Mouse (Mus musculus): Measurements from ENCODE around the gene Hoxb3. TPM values are rescaled to one million over a fixed set of nuclear protein-coding genes. Genes with fewer than 3 reads are reported as not detected.

Hoxb3 gene
- total RNA-seq, 1 experiment from 2014 or later: 1.8 TPM

DNA sequence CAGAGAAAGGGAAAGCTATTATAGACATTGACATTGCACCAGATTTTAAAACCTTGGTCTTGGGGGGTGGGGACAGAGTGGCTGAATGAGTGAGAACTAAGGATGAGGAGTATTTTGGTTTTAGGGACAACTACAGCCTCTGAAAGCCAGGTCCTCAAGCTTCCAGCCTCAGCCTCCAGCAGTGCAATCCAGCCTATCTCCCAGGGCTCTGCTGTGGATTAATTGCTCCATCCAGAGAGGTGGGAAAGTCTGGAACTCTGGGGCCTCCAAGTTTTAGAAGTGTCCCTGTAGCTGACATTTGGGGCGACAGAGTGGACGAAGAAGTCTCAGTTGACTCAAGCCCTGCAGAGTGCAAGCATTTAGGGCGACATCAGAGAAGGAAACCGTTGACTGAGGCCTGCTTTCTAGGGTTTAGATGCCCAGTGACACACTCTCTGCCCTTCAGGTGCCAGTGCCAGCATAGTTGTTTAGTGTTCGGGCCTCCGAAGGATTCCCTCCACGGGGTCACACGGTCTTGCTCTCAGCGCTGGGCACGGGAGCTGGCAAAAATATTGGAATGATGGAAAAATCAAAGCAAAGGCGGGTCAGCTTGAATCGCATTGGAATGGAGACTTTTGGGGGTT is 9.2 kb upstream of the Hoxb3 start:
- ATAC-seq (replicated peaks; ENCODE audit: insufficient number of reproducible peaks, low FRiP score, low TSS enrichment, poor library complexity, severe bottlenecking): no peak

GRCm38 (mm10) chr11:96314671-96315343 is 8.3 kb upstream of the Hoxb3 start:
- ATAC-seq (replicated peaks; ENCODE audit: insufficient number of reproducible peaks, low FRiP score, low TSS enrichment, poor library complexity, severe bottlenecking): no peak

- ATAC-seq (replicated peaks; ENCODE audit: insufficient number of reproducible peaks, low FRiP score, low TSS enrichment, poor library complexity, severe bottlenecking): no peak
Observed at GRCm38 (mm10) chr11:96315344-96315681, 7.8 kb upstream of the Hoxb3 start.

DNA sequence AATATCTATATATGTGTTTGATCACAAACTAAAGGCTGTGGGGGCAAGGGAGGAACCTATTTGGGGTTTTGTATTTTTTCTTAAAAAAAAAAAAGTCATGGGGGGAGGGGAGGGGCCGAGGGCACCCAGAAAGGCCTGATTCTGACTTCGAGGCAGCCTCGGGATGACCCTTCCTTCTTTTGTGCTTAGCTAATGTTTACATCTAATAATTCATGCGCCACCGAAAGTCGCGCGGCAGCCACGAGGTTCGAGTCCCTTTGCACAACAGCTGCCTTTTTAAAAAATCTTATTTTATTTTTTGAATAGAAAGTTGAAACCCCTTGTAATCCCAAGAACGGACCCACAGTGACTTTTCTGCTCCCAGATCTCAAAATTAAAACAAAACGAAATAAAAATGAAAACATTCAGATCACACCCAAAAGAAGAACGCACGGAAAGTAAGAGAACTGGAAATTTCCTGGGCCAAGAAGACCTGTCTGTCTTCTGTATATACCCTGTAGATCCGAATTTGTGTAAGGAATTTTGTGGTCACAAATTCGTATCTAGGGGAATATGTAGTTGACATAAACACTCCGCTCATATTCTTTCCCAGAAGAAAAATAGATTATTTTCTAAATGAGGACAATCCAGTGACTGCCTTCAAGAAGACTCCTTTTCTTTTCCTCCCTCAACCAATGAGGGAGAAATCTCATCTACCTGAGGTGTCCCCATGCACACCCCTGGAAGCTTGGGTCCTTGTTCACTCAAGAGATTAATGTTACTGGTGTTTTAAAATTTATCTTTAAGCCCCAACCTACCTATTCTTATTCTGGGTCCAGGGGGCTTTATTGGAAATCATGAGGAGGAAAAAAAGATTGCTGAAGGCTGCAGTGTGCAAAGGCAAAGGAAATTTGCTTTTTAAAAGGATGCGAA is 6.2 kb upstream of the Hoxb3 start:
- ATAC-seq (replicated peaks; ENCODE audit: insufficient number of reproducible peaks, low FRiP score, low TSS enrichment, poor library complexity, severe bottlenecking): no peak

DNA sequence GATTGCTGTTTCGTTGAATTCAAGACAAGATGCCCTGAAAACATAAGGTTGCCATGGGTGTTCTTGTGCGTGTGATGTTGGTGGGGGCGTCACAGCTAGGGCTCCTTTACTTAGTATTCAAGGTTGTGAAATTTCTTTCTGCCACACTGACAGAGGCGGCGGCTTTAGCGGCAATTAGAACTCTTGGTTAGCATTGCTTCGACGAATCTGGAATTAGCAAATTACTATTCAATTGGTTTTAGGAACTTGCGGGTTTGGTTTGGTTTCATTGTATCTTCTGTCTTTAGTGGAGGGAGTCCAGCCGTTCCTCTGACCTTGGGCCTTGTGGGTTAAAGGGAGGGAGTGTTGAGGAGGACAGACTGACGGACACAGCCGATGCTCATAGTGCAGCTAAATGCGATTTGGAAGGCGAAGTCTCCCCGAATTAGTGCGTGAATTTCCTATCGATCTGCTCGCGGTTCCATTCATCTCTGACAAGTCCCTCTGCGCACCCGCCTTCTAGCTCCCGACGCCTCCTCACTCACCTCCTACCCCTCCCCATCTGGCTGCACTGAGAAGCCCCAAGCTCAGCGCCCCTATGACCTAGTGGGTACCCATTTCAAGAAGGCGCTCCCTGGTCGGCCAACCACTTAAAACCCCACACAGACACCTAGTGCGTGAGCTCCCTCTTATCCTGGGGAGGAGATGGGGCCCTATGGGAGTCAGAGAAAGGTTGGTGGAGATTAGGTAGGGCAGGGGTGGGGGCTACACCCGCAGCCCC is 5.3 kb upstream of the Hoxb3 start, which contains the start of gene Hoxb4:
TSS of gene Hoxb4 (plus strand) at position 660 of the 760 bp plus-strand sequence.
- ATAC-seq (replicated peaks; ENCODE audit: insufficient number of reproducible peaks, low FRiP score, low TSS enrichment, poor library complexity, severe bottlenecking): peak; percentile 48

GRCm38 (mm10) chr11:96318368-96319070 is 4.6 kb upstream of the Hoxb3 start:
- ATAC-seq (replicated peaks; ENCODE audit: insufficient number of reproducible peaks, low FRiP score, low TSS enrichment, poor library complexity, severe bottlenecking): peak; percentile 86

- ATAC-seq (replicated peaks; ENCODE audit: insufficient number of reproducible peaks, low FRiP score, low TSS enrichment, poor library complexity, severe bottlenecking): no peak
Observed at GRCm38 (mm10) chr11:96319071-96319902, 3.8 kb upstream of the Hoxb3 start.

- no peak for ATAC-seq (replicated peaks; ENCODE audit: insufficient number of reproducible peaks, low FRiP score, low TSS enrichment, poor library complexity, severe bottlenecking)
Observed at GRCm38 (mm10) chr11:96319910-96320309, 3.2 kb upstream of the Hoxb3 start.

DNA sequence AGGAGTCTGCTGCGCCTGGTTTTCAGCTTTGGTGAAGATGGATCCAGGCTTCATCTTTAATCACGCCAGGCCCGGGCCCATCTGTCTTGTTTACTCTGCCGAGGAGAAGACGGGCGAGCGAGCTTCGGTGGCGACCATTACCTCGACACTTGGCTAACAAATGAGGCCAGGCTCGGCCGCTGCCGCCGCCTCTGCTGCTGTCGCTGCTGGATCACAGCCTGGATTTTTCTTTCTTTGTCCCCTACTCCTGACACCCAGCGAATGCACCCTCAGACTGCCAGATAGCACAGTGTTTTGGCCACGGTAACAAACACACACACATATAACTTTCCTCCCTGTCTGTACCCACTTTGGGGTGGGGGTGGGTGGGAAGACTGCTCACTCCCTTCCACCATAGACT is 2.4 kb upstream of the Hoxb3 start:
- ATAC-seq (replicated peaks; ENCODE audit: insufficient number of reproducible peaks, low FRiP score, low TSS enrichment, poor library complexity, severe bottlenecking): no peak

GRCm38 (mm10) chr11:96321846-96322245 is 1.3 kb upstream of the Hoxb3 start:
- no peak for ATAC-seq (replicated peaks; ENCODE audit: insufficient number of reproducible peaks, low FRiP score, low TSS enrichment, poor library complexity, severe bottlenecking)

DNA sequence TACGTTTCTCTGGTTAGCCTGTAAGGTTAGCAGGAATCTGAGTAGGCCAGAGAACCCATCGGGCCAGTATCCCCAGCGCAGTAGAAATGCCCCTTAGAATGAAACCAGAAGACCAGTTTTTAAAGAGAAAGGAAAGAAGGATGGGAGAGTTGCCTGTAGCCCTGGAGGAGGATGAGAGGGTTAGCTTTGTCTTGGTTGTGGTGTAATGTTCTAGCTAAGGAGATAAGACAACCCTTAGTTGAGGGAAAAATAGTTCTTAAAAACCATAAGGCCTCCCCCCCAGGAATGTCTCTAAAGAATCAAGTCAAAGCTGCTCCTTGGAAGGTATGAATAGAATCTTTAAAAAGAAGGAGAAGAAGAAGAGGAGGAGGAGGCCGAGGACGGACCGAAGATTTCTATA is 388 bp upstream of the Hoxb3 start:
- no peak for ATAC-seq (replicated peaks; ENCODE audit: insufficient number of reproducible peaks, low FRiP score, low TSS enrichment, poor library complexity, severe bottlenecking)

DNA sequence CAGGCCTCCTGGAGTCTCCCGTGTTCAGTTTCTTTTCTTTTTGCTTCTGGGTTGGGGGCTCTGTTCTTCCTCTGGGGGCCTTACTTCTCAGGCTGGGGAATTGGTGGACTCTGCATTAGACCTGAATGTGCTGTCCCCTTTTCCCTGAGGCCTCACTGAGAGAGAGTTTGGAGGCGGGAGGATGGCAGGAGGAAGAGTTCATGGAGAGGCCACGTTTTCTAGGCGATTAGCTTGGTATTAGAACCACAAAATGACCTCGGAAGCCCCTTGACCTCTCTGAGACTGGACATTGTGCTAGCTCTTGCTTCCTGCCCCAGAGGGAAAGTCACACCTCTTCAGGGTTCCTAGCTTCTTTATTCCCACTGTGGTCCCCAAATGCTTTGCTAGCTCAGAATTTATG is 999 bp downstream of the Hoxb3 start:
- ATAC-seq (replicated peaks; ENCODE audit: insufficient number of reproducible peaks, low FRiP score, low TSS enrichment, poor library complexity, severe bottlenecking): no peak

- ATAC-seq (replicated peaks; ENCODE audit: insufficient number of reproducible peaks, low FRiP score, low TSS enrichment, poor library complexity, severe bottlenecking): no peak
Observed at GRCm38 (mm10) chr11:96324965-96325364, 1.8 kb downstream of the Hoxb3 start.

DNA sequence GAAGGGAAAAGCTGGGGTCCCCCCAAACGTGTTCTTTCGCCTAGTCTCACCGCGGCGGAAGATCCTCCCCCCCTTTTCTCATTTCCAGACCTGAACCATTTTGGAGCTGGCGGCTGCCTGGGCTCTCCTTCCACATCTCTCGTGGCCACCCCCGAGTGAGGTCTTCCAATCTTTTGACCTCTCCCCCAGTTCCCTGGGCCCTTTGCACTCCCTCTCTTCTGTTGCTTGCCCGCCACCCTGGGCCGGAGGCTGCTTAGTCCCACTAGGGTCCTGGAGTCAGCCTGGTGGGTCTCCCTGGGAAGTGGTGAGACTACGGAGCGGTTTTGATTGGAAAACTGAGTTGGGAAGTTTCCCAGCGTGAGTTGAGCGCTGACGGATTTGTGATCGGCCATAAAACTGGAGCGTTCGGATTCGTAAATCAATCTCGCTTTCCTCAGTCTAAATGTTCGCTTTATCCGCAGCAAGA is 2.7 kb downstream of the Hoxb3 start:
- no peak for ATAC-seq (replicated peaks; ENCODE audit: insufficient number of reproducible peaks, low FRiP score, low TSS enrichment, poor library complexity, severe bottlenecking)

DNA sequence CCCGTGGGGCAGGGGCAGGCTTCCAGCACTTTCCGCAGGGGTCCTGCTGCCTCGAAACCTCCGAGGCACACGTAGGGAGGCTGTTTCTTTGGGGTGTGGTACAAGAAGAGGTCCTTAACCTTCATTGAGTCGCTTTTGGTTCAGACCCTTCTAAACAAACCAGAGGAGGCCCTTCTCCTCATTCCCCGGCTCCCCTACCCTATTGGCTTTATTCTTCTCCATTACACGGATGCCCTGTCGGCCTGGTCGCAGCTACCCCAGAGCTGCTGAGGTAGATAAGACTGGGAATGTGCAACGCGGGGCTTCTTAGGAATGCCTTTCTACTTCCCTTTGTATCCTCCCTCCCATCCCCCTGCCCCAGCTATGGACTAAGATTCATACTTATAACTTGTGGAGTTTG is 3.6 kb downstream of the Hoxb3 start:
- ATAC-seq (replicated peaks; ENCODE audit: insufficient number of reproducible peaks, low FRiP score, low TSS enrichment, poor library complexity, severe bottlenecking): no peak

DNA sequence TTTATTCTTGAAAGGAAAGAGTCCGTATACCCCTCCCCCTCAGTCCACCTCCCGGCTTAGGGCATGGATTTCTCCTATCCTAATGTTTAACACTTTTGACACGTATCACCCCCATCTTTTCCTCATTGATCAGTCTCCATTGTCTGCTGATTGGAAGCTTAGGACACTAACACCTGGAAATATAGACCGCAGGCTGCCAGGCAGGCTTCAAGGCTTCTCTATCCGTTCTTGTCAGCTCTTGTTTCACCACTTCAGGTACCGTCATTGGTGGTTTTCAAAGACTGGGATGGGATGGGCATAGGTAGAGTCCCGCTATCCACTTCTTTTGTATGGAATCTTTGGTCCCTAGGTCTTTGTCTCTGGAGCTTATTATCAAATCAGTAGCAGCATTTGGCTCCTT is 4.0 kb downstream of the Hoxb3 start:
- no peak for ATAC-seq (replicated peaks; ENCODE audit: insufficient number of reproducible peaks, low FRiP score, low TSS enrichment, poor library complexity, severe bottlenecking)

DNA sequence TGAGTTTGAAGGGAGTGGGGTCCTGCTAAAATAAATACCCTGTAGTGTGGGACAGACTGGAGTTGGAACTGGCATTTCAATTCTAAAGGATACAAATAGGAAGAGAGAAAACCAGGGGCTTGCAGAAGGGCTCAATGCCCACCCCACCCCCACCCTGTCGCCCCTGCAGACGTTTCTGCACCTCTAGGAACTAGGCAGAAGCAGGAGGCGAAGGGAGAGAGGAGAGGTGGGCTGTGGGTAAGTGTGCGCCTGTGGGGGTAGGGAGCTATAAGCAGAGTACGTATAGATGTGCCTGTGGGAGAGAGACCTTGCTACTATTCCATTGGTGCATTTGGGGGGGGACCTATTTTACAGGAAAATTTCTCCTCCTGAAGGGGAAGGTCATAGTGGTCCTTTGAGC is 4.6 kb downstream of the Hoxb3 start:
- no peak for ATAC-seq (replicated peaks; ENCODE audit: insufficient number of reproducible peaks, low FRiP score, low TSS enrichment, poor library complexity, severe bottlenecking)

GRCm38 (mm10) chr11:96328605-96329004 is 5.5 kb downstream of the Hoxb3 start:
- ATAC-seq (replicated peaks; ENCODE audit: insufficient number of reproducible peaks, low FRiP score, low TSS enrichment, poor library complexity, severe bottlenecking): no peak
